Mouse (Mus musculus) embryonic fibroblast, embryonic 13.5 days (primary cell): ENCODE results near the gene Cpn1.

Experiments
- CTCF ChIP-seq: IDR thresholded peaks from 2 replicates; pipeline ENCODE4 v1.5.1; 2011; ENCODE audit warnings: mild to moderate bottlenecking, control low read depth, low read length, moderate library complexity, borderline replicate concordance; ENCODE audit not compliant: insufficient read depth
- POLR2A ChIP-seq: IDR thresholded peaks from 2 replicates; pipeline ENCODE4 v1.6.1; 2011; ENCODE audit warnings: low read depth, mild to moderate bottlenecking, control low read depth, low read length, moderate library complexity

- no peak for TF ChIP-seq CTCF
- no peak for TF ChIP-seq POLR2A
These were observed 9.7 kb downstream of the Cpn1 start for GRCm38 (mm10) chr19:43976661-43977060.
